Mouse (Mus musculus) bone marrow macrophage, adult 2 months (primary cell): ENCODE data around the gene Il10rb.

ENCODE experiments used
- CTCF ChIP-seq: IDR thresholded peaks from 2 replicates; pipeline ENCODE4 v1.5.1; 2012; ENCODE audit warnings: low read depth, mild to moderate bottlenecking, low read length, moderate library complexity
- POLR2A ChIP-seq: IDR thresholded peaks from 2 replicates; pipeline ENCODE4 v1.6.1; 2012; ENCODE audit warnings: mild to moderate bottlenecking, low read depth, low read length, borderline replicate concordance

- TF ChIP-seq CTCF (no peak), POLR2A (no peak)
Measured at GRCm38 (mm10) chr16:91442446-91442845, 36.5 kb downstream of the Il10rb start.
